Mouse (Mus musculus): ENCODE measurements around the gene 4930415O20Rik. TPM values are rescaled to one million over a fixed set of nuclear protein-coding genes. Genes with fewer than 3 reads are reported as not detected.
"Not testable (repeated sequence)": the region's sequence is repeated elsewhere in the genome, so short reads cannot be mapped to it uniquely, and the experiment has no call there.

The 4930415O20Rik gene
- polyA plus RNA-seq, 1 experiment, result 0.34 TPM

DNA sequence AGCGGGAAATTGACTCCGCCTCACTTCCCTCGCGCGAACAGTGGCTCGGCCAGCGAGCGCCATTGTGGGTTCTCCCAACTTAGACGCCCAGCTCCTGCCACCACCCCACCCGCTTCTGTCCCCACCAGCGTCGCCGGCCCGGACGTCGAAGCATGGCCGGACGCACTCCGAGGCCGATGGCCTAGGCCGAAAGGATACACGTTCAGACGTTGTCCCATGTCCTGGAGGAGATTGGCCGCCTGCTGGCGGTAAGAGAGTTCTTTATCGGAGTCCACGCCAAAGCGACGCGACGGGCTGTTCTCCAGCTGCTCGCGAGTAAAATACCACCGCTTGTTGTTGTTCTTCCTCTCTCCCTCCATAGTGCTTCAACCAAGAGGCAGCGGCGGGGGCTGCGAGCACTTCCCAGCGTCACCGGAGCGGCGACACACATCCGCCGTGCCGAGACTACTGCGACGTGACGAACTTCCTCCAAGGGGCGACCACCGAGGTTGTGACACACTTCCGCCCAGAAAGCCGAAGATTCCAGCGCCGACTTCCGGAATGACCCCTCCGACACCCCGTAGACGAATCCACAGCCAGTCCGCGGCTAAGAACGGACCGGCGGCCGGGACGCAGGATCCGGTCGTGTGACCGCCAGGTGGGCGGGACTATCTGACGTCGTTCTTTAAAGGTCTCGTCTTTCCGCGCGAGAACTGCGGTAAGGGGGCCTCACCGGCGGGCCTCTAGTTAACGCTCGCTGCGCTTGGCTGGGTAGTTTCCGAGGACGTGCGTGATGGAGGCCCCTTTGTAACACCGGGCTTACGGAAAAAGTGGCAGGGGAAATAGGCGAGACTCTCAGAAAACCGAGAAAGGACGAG lies 3.3 kb upstream of the 4930415O20Rik start:
- DNase-seq (ENCODE audit: extremely low spot score in 1 of 2, low spot score in 1 of 2), result peak; percentile 99 to 100

DNA sequence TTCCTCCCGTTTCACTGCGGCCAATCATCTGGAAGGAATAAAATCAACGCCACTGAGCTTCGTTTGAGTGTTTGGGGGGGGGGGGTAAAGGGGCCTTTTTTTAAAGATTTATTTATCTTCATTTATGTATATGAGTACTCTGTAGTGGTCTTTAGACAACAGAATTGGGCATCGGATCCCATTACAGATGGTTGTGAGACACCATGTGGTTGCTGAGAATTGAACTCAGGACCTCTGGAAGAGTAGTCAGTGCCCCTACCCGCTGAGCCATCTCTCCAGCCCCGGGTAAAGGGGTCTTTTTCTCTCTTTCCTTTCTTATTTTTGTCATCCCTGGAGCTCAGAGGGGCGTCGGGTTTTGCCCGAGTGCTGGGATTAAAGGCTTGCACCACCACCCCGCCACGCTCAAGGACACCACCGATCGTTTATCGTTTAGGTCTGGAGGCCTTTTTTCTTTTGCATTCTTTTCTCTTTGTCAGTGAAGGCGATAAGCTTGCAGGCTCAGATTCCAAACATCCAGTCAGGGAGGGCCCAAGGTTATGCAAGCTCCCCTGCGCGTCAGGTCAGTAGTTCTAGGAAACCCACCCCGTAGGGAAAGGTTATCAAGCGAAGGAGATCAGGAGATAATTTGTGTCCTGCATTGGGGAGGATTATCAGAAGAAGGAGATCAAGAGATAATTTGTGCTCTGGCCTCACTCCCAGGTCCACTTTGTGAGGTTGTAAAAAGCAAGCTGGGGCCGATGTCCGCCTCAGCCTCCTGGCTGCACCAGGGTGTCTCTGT lies 2.4 kb upstream of the 4930415O20Rik start:
- DNase-seq (ENCODE audit: extremely low spot score in 1 of 2, low spot score in 1 of 2), result peak in 1 of 2 experiments; percentile 16

DNA sequence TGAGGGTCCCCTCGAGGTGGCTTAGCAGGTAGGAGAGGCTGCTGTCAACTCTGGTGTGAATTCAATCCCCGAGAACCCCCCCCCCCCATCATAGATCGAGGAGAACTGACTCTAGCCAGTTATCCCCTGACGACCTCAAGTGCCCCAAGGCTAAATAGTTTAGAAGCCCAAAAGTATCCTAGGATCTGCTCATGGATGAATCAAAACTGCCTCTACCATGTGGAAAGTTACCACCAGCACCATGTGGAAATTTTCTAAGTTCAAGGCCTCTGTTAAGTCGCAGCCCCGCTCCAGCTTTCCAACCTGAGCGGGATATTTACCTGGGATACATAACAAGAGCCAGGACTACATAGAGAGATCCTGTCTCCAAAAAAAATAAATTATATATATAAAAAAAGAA lies 1.6 kb upstream of the 4930415O20Rik start:
- DNase-seq (ENCODE audit: extremely low spot score in 1 of 2, low spot score in 1 of 2), result no peak

DNA sequence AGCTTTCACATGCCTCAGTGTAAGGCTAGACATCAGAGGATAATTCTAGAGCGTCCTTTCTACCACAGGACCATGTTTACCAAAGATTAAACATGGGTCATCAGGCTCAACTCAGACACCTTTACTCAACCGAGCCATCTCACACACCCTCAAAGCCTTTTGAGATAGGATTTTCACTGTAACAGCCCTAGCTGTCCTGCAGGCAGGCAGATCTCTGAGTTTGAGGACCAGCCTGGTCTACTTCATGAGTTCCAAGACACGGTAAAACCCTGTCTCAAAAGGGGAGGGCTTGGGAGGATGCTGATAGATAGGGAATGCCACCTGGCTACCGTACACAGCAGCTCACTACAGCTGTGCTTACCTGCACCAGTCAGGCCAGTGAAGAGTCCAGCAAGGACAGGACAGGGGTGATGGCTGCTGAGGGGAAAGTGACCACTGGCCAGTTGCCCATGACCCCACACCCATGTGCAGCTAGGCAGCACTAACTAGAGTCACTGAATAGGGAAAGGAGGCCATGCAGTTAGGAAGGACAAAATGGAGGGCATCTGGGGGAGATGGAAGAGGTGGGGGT lies 924 bp upstream of the 4930415O20Rik start:
- no peak for DNase-seq (ENCODE audit: extremely low spot score in 1 of 2, low spot score in 1 of 2)

DNA sequence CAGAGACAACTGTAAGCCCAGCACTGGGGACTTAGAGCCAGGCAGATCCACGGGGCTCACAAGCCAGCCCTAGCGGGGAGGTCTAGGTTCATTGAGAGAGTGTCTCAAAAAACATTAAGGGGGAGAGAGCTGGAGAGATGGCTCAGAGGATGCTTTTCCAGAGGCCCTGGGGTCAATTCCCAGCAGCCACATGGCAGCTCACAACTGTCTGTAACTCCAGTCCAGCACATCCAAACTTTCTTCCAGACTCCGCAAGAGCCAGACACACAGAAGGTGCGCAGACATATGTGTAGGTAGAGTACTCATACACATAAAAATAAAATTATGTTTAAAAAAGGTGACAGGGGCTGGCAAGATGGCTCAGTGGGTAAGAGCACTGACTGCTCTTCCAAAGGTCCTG lies 2.5 kb downstream of the 4930415O20Rik start:
- DNase-seq (ENCODE audit: extremely low spot score in 1 of 2, low spot score in 1 of 2), result no peak

DNA sequence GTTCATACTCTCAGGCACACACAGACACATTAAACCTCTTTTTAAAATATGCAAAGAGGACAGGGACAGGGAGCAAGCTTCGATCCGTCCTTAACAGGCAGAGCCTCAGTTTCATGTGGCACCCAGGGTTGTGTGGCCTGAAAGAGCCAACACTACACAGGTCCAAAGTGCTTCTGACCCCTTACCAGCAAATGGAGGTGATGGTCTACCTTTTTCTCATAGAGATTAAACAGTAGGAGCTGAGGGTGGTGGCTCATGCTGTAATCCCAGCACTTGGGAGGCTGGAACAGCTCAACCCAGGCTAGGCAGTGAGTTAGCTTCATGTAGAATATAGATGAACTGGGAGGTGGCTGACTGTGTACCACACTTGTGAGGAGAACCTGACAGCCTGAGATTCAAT lies 8.5 kb downstream of the 4930415O20Rik start:
- DNase-seq (ENCODE audit: extremely low spot score in 1 of 2, low spot score in 1 of 2), result no peak

DNA sequence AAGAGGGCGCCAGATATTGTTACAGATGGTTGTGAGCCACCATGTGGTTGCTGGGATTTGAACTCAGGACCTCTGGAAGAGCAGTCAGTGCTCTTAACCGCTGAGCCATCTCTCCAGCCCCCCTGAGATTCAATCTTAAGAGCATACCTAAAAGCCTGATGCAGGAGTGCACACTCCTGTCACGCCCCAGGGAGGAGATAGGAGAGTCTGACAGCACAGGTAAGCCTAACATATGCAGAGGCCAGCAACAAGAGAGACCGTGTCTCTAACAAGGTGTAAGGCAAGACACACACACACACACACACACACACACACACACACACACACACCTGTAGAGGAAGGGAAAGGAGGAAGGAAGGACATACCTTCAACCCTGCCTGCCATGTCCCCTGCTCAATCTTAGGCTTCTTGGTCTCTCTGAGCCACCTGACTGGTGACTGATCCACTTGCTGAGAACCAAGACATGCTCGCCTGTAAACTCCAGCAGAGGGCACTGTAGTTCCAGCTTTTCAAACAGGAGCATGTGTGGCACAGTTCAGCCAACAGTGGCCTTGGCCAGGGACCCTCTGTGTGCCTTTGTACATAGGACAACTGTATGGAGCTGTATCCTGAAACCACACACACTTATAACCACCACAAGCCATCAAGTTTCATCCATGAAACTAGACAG lies 9.1 kb downstream of the 4930415O20Rik start:
- peak; percentile 69 to 91 for DNase-seq (ENCODE audit: extremely low spot score in 1 of 2, low spot score in 1 of 2)

DNA sequence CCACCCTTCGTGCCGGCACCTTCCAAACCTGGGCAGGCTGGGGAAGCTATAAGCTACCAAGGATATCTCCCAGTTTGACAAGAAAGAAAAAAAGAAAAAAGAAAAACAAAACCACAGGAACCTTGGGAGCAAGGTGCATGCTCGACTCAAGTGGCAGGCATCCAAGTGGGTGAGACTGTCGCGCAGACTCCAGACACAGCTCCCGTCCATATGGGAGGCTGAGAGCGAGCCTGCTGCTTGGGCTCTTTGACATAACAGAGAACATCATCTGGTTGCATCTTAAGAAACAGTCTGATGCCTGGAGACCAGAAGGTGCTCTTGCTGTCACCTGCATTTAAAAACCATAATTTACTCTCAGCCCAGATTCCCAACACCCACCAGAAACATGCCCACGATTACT lies 11.6 kb downstream of the 4930415O20Rik start:
- DNase-seq (ENCODE audit: extremely low spot score in 1 of 2, low spot score in 1 of 2), result peak in 1 of 2 experiments; percentile 27

DNA sequence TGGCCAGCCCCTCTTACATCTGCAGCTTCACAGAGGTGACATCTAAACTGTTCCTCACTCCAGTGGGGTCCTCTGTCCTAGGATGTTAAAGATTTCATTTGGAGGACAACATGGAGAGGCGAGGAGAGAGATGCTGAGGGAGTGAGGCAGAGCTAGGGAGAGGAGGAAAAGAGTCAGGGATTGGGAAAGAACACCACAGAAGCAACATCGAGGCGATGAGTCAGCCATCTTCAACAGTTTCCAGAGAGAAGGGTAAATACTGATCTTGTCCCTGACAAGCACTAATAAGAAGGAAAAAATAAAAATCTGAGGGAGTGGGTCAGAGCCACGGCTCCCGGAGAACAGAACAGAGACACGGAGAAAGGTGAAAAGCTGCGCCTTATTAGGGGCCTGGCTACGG lies 12.2 kb downstream of the 4930415O20Rik start:
- no peak for DNase-seq (ENCODE audit: extremely low spot score in 1 of 2, low spot score in 1 of 2)

DNA sequence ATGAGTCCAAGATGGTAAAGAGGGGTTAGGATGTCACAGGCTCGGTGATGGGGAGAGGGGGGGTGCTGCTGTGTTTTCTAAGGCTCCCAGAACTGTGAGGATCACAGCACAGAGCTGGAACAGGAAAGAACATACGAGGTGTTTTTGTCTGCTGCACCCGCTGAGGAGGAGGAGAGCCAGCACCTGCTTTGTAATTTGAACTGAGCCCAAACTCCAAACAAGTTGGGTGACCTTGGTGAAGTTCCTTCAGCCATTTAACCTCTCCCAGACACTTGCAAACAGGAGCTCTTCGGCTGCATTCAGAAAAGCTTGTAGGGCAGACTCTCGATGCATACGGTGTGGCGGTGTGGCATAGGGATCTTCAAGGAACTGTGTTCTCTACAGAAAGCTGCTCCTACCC lies 14.6 kb downstream of the 4930415O20Rik start:
- DNase-seq (ENCODE audit: extremely low spot score in 1 of 2, low spot score in 1 of 2), result no peak

DNA sequence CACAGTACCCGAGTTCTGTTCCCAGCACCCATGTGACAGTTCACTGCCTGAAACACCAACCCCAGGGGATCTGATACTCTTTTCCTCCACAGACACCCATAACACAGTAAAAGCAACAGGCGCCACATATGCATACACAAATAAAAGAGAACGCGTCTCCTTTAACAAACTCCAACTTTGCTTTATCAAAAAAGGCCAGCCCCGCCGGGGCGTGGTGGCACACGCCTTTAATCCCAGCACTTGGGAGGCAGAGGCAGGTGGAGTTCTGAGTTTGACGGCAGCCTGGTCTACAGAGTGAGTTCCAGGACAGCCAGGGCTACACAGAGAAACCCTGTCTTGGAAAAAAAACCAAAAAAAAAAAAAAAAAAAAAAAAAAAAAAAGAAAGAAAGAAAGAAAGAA lies 15.3 kb downstream of the 4930415O20Rik start:
- not testable (repeated sequence) for DNase-seq (ENCODE audit: extremely low spot score in 1 of 2, low spot score in 1 of 2)

DNA sequence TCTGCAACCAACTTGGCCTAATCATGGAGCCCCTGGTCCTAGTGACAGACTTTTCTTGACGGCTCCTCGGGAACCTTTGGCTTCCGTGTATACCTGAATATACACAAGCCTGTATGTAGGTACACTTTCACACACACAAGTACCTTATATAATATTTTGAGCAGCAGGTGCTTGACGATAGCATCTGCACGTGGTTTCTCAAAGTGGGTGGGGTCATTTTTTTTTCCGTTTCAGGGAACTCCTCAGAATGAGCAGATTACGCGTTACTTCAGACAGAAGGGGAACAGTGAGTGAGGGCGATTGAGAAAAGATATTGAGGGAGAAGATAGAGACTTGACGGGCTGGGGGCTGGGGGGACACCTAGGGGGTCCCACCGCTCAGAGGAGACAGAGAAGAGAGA lies 16.9 kb downstream of the 4930415O20Rik start:
- no peak for DNase-seq (ENCODE audit: extremely low spot score in 1 of 2, low spot score in 1 of 2)

DNA sequence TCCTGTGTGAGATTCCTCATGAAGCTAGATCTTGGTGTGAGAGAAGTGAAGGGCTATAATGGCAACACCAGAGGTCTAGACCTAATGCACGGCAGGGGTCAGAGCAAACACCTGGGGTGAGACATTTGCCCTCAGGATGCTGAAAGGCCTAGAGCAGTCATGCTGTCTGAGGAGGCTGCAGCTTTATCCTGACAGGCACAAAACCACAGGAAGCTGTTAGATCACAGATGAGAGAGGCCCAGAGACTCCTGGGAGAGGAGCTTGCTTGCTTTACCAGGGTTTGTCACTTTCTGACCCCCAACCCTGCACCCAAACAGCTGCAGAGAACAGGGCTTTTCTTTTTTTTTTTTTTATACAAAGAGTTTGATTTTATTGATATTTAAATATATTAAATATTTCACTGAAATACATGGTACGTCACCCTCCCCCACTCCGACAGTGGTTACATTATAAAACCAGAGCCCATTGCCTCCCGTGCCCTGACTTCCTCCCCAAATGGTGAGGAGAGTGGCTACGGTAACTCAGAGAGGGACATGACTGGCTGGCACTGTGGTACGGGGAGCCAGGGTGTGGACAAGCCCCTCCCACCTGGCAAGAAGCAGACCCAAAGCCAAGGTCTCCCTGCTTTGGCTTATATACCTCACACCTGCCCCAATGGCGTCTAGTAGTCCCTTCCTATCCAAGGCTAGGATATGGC lies 19.0 kb downstream of the 4930415O20Rik start:
- DNase-seq (ENCODE audit: extremely low spot score in 1 of 2, low spot score in 1 of 2), result no peak

DNA sequence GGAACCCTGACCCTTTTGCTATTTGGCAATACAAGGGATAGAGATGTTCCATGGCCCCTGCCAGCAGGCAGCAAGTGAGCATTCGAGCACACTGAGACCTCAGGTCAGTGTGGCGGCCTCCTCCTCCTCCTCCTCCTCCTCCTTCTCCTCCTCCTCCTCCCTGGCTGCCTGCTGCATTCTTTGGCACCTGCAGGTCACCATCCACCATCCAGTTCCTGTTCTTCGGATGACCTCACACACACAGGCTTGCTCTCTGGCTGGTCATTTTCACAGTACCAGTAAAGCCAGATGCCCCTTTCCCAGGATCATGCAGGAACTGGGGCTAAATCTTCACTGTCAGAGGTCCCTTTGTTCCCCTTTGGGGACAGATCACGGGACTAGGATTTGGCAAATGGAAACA lies 20.6 kb downstream of the 4930415O20Rik start:
- no peak for DNase-seq (ENCODE audit: extremely low spot score in 1 of 2, low spot score in 1 of 2)

DNA sequence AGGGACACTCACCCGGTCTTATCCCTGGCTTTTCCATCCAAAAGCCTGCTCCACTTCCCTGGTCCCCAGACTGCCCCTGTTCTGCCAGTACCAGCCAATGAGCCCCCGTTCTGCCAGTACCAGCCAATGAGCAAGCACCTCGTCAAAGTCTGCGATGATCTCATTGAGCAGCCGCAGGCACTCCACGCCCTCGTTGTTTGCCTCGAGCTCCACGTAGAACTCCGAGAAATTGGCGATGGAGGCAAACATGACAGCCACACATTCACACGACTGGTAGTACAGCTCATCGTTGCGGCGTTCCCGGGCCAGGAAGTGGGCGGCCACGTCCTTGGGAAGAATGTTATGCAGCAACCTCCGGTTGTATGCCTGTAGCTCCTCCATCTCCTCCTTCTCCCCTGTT lies 23.4 kb downstream of the 4930415O20Rik start:
- DNase-seq (ENCODE audit: extremely low spot score in 1 of 2, low spot score in 1 of 2), result peak; percentile 46 to 65

DNA sequence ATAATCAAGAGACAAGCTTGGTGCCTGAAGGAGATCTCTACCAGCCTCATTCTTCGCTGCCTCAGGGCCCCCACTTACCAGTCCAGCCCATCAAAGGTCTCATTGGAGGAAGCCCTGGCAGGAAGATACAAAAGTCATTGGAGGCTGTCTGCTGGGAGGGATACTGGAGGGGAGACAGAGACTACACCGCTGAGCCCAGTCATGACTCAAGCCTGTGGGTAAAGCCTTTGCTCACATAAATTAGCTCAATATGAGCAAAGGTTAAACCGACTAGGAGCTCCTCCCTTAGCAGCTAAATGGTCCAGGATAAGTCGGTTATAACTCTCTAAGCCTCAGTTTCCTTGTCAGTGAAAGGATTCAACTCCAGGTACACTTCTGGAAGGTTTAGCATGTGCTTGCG lies 24.2 kb downstream of the 4930415O20Rik start:
- DNase-seq (ENCODE audit: extremely low spot score in 1 of 2, low spot score in 1 of 2), result no peak

DNA sequence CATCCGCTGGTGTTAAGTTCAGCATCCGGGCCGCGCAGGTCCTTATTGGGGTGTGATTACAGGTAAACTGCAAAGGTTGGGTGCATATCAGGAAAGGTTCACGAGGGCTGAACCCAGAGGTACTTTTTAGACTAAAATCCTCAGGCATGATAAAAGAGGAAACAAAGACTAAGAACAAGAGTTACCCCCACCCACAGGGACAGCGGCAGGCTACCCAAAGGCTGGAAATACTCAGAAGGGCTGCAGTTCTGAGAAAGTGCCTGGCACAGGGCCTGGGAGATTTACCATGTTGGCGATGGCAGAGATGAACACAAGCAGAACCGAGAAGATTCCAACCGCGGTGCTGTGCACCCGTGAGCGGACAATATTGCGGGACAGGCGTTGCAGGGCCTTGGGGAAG lies 25.8 kb downstream of the 4930415O20Rik start:
- DNase-seq (ENCODE audit: extremely low spot score in 1 of 2, low spot score in 1 of 2), result no peak

DNA sequence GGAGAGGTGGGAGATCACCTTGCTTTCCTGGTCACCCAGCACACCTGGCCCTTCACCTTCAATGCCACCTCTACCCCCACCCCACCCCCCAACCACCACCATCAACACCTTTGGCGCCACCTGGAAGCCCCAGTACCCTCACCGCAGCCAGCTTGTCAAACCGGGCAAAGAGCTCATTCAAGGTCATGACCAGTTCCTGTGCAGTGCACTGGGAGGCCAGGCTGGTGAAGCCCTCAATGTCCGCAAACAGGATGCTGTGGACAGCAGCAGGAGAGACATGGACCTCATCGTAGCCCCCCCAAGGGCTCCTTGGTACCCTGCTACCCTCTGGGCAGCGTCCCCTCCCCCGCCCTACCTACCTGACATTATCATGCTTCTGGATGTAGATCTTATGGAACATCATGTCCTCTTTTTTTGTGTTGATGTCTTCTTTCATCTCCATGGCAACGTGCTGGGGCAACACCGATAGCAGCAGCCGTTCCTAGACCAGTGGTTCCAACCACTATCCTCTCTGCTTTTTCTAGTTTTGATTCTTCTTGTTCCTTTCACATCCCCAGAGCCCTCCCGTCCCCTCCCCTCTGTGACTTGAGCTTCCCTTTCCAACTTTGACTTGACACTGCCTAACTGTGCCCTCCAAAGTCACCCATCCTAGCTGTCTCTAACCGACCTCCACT lies 29.4 kb downstream of the 4930415O20Rik start:
- DNase-seq (ENCODE audit: extremely low spot score in 1 of 2, low spot score in 1 of 2), result no peak

DNA sequence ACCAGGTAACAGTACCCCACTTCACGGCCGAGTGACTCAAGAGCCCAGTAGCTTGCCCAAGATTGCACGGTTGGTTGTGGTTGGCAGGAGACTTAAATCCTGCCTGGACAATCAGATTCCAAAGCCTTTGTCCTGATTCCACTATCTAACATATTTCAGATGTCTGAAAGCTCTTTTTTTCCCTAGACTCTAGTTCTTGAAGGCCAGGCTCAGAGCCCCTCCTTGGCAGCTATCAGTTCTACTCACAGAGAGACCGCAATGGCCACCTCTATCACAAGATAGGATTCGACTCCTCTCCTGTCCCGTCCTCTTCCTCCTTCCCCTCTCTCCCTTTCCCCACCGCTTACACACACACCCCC lies 31.0 kb downstream of the 4930415O20Rik start:
- no peak for DNase-seq (ENCODE audit: extremely low spot score in 1 of 2, low spot score in 1 of 2)
